Mouse (Mus musculus): ENCODE measurements around the gene Gm614. TPM values are rescaled to one million over a fixed set of nuclear protein-coding genes. Genes with fewer than 3 reads are reported as not detected.

Gene Gm614
- total and polyA plus RNA-seq, 2 experiments from 2014 or later = not detected

- H3K27ac ChIP-seq (ENCODE audit: low read depth, low read length) = no peak overlapping the region
- WGBS = 94% methylated on average over 11 of the region's 14 CpGs
- TF ChIP-seq CTCF (IDR thresholded peaks at IDR 0.05) = no peak
- H3K9ac ChIP-seq (replicated peaks; ENCODE audit: low read length, poor library complexity, severe bottlenecking) = no peak overlapping the region
- no peaks in the 10 kb centered on the region for H3K4me1 ChIP-seq (ENCODE audit: insufficient read depth, low read length)
- DNase-seq (ENCODE audit: low spot score) (no peak), ATAC-seq (ENCODE audit: low FRiP score) (no peak)
- H3K27me3 ChIP-seq (ENCODE audit: insufficient read depth, low read length) = no peaks in the 10 kb centered on the region
- no peak overlapping the region for H3K4me2 ChIP-seq (ENCODE audit: low read depth, low read length, poor library complexity, severe bottlenecking)
- H3K36me3 ChIP-seq (ENCODE audit: insufficient read depth, low read length) = peaks cover 21% of the 10 kb centered on the region
- no peaks in the 10 kb centered on the region for H3K9me3 ChIP-seq (ENCODE audit: low read length)
- H3K4me3 ChIP-seq (ENCODE audit: low read depth, low read length) = no peak overlapping the region
Measured at GRCm38 (mm10) chrX:101285953-101286670, 22.3 kb upstream of the Gm614 start.

DNA sequence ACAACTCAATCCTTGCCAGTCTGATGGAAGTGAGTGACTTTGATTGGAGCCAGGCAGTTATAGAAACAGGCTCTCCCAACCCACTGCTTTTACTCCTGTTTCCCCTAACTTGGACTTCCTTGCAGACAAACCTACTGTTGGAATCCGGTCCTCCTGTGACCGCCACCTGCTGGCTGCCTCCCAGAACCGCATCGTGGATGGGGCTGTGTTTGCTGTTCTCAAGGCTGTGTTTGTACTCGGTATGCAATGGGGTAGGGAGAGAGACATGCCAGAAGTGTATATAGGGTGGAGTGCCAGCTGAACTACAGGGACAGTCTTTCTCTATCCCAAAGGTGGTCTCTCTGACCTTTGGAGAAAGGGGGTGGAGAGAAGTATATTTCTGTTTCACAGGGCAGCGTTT lies 21.7 kb upstream of the Gm614 start:
- H3K27me3 ChIP-seq (ENCODE audit: insufficient read depth, low read length) = no peaks in the 10 kb centered on the region
- H3K4me3 ChIP-seq (ENCODE audit: low read depth, low read length) = no peak overlapping the region
- H3K4me2 ChIP-seq (ENCODE audit: low read depth, low read length, poor library complexity, severe bottlenecking) = no peak overlapping the region
- H3K9me3 ChIP-seq (ENCODE audit: low read length) = no peaks in the 10 kb centered on the region
- WGBS = 31% methylated on average over 6 of the region's 6 CpGs
- H3K4me1 ChIP-seq (ENCODE audit: insufficient read depth, low read length) = no peaks in the 10 kb centered on the region
- peak; percentile 47; the same call in 1 of the 2 replicates for ATAC-seq (ENCODE audit: low FRiP score)
- DNase-seq (ENCODE audit: low spot score) = peak; percentile 44
- H3K9ac ChIP-seq (replicated peaks; ENCODE audit: low read length, poor library complexity, severe bottlenecking) = no peak overlapping the region
- no peak overlapping the region for H3K27ac ChIP-seq (ENCODE audit: low read depth, low read length)
- peak; percentile 81 for TF ChIP-seq CTCF (IDR thresholded peaks at IDR 0.05)
- peaks cover 22% of the 10 kb centered on the region for H3K36me3 ChIP-seq (ENCODE audit: insufficient read depth, low read length)

DNA sequence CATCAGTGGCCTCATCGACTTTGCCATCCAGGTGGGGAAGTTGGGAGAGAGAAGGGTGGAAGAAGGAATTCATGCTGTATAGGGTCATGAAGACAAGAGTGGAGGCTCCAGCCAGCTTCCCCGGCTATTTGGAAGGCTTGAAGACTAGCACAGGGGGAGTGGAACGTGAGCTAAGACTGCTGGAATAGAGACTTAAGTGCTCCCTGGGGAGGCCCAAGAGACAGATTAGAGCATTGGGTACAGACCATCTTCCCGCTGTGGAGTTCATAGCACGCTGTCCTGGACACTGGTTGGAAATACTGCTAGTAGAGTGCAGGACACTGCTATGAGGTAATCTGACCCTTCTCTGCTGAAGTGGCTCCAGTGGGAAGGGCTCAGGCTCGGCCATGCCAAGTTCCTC lies 19.0 kb upstream of the Gm614 start:
- no peak for TF ChIP-seq CTCF (IDR thresholded peaks at IDR 0.05)
- no peaks in the 10 kb centered on the region for H3K27me3 ChIP-seq (ENCODE audit: insufficient read depth, low read length)
- no peaks in the 10 kb centered on the region for H3K4me1 ChIP-seq (ENCODE audit: insufficient read depth, low read length)
- H3K4me3 ChIP-seq (ENCODE audit: low read depth, low read length) = no peak overlapping the region
- no peak overlapping the region for H3K9ac ChIP-seq (replicated peaks; ENCODE audit: low read length, poor library complexity, severe bottlenecking)
- WGBS = 82% methylated on average over 6 of the region's 6 CpGs
- H3K36me3 ChIP-seq (ENCODE audit: insufficient read depth, low read length) = peaks cover 15% of the 10 kb centered on the region
- DNase-seq (ENCODE audit: low spot score) = no peak
- no peaks in the 10 kb centered on the region for H3K9me3 ChIP-seq (ENCODE audit: low read length)
- ATAC-seq (ENCODE audit: low FRiP score) = no peak
- H3K4me2 ChIP-seq (ENCODE audit: low read depth, low read length, poor library complexity, severe bottlenecking) = no peak overlapping the region
- H3K27ac ChIP-seq (ENCODE audit: low read depth, low read length) = no peak overlapping the region

DNA sequence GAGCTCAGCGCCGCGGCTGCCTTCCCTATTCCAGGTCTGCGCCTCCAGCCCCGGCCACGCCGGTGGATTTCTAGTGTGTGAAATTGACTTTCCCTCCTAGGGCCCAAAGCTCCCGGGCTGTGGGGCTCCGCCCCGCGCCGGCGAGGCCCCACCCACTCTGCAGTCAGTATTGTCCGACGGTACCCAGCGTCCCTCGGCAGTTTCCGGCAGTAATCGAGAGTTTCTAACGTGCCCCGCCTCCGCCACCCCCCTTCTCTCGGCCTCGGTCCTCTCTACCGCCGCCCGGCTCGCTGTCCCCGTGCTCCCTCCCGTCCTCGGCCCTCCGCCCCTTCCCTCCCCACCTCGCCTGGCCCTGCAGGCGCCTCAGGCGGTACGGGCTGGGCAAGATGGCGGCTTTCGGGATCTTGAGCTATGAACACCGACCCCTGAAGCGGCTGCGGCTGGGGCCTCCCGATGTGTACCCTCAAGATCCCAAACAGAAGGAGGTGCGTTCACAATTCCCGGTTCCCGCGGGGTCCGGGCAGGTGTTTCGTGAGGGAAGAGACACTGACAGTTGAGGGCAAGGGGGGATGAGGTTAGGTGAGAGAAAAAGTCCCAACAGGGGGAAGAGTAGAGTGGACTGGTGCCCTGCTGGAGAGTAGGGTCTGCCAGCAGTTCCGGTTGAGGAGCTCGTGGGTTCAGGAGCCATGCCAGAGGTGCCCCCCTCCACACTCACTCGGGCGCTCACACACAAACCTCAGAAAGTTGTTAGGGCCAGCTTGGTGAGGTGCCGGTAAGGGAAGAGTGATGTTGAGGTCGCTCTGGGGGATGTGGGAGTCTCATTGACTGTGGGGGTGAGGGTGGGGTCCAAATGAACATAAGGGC lies 10.3 kb upstream of the Gm614 start, which contains the start of gene Med12:
Gene Med12, plus strand, starts transcription at position 156 of the 864 bp plus-strand sequence.
- H3K36me3 ChIP-seq (ENCODE audit: insufficient read depth, low read length) = no peaks in the 10 kb centered on the region; the same call in 1 of the 2 replicates
- DNase-seq (ENCODE audit: low spot score) (peak; percentile 91), ATAC-seq (ENCODE audit: low FRiP score) (peak; percentile 96)
- 27% methylated on average over 52 of the region's 54 CpGs for whole genome bisulfite sequencing
- peak within 1 kb of the TSS; percentile 46 for H3K4me3 ChIP-seq (ENCODE audit: low read depth, low read length)
- peak within 1 kb of the TSS; percentile 50 for H3K4me2 ChIP-seq (ENCODE audit: low read depth, low read length, poor library complexity, severe bottlenecking)
- H3K27ac ChIP-seq (ENCODE audit: low read depth, low read length) = peak within 1 kb of the TSS; percentile 68
- H3K27me3 ChIP-seq (ENCODE audit: insufficient read depth, low read length) = no peaks in the 10 kb centered on the region
- H3K4me1 ChIP-seq (ENCODE audit: insufficient read depth, low read length) = no peaks in the 10 kb centered on the region
- TF ChIP-seq CTCF (IDR thresholded peaks at IDR 0.05) = no peak
- H3K9ac ChIP-seq (replicated peaks; ENCODE audit: low read length, poor library complexity, severe bottlenecking) = peak within 1 kb of the TSS; percentile 54
- H3K9me3 ChIP-seq (ENCODE audit: low read length) = no peaks in the 10 kb centered on the region

DNA sequence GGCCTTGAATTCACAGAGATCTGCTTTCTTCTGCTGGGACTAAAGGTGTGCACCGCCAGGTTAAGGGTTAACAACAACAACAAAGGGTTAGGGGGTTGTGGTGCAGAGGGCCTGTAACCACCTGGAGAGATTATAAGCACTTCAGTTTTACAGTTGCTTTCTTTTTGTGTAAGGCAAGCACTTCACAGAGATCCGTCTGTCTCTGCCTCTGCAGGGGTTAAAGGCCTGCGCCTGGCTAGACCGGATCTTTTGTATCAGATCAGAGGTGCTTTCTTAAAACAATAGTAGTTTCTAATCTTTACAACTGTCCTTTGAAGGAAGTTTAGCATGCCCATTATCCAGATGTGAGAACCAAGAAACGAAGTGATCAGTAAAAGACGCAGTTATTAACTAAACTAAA lies 9.6 kb upstream of the Gm614 start:
- Histone ChIP-seq H3K36me3 (ENCODE audit: insufficient read depth, low read length) (no peaks in the 10 kb centered on the region; the same call in 1 of the 2 replicates), H3K9me3 (ENCODE audit: low read length) (no peaks in the 10 kb centered on the region), H3K4me1 (ENCODE audit: insufficient read depth, low read length) (no peaks in the 10 kb centered on the region), H3K27me3 (ENCODE audit: insufficient read depth, low read length) (no peaks in the 10 kb centered on the region), H3K27ac (ENCODE audit: low read depth, low read length) (peak overlapping the region; percentile 68; the same call in 1 of the 2 replicates), H3K4me3 (ENCODE audit: low read depth, low read length) (peak overlapping the region; percentile 46), H3K9ac (replicated peaks; ENCODE audit: low read length, poor library complexity, severe bottlenecking) (0 out of 2 replicates have a peak overlapping the region, but pooled peaks have one; percentile 54), H3K4me2 (ENCODE audit: low read depth, low read length, poor library complexity, severe bottlenecking) (peak overlapping the region; percentile 50)
- TF ChIP-seq CTCF (IDR thresholded peaks at IDR 0.05) = no peak
- peak; percentile 11; the same call in 1 of the 2 replicates for ATAC-seq (ENCODE audit: low FRiP score)
- no peak for DNase-seq (ENCODE audit: low spot score)
- 24% methylated on average over 6 of the region's 6 CpGs for WGBS

DNA sequence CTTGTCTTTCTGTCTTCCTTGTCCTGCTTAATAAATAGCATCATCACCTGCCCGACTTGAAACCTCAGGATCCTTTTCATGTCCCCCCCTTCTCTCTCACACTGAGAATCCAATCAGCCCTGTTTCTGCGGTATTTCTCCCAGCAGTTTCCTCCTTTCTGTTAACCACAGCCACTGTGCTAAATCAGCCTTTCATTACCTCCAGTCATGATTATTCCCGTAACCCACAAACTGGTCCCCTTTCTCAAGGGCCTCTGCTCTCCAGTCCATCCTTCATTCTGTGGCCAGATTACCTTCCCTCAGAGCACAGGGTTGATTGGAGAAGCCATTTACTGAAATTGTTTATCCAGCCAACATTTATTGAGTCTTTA lies 4.9 kb upstream of the Gm614 start, which contains the start of gene Gm20489:
Gene Gm20489, minus strand, starts transcription at position 269 of the 370 bp plus-strand sequence.
- no peak within 1 kb of the TSS for H3K4me2 ChIP-seq (ENCODE audit: low read depth, low read length, poor library complexity, severe bottlenecking)
- H3K27ac ChIP-seq (ENCODE audit: low read depth, low read length) = no peak within 1 kb of the TSS
- H3K4me3 ChIP-seq (ENCODE audit: low read depth, low read length) = no peak within 1 kb of the TSS
- H3K9me3 ChIP-seq (ENCODE audit: low read length) = no peaks in the 10 kb centered on the region
- DNase-seq (ENCODE audit: low spot score) (no peak), ATAC-seq (ENCODE audit: low FRiP score) (no peak)
- no peaks in the 10 kb centered on the region for H3K36me3 ChIP-seq (ENCODE audit: insufficient read depth, low read length)
- H3K27me3 ChIP-seq (ENCODE audit: insufficient read depth, low read length) = no peaks in the 10 kb centered on the region
- WGBS = 76% methylated on average over 3 of the region's 3 CpGs
- no peak for TF ChIP-seq CTCF (IDR thresholded peaks at IDR 0.05)
- no peak within 1 kb of the TSS for H3K9ac ChIP-seq (replicated peaks; ENCODE audit: low read length, poor library complexity, severe bottlenecking)
- no peaks in the 10 kb centered on the region for H3K4me1 ChIP-seq (ENCODE audit: insufficient read depth, low read length)

All from midbrain, postnatal 0 days (tissue).